Comparison of ENCODE assay signal across 11 mouse cellular contexts in the genomic region with DNA sequence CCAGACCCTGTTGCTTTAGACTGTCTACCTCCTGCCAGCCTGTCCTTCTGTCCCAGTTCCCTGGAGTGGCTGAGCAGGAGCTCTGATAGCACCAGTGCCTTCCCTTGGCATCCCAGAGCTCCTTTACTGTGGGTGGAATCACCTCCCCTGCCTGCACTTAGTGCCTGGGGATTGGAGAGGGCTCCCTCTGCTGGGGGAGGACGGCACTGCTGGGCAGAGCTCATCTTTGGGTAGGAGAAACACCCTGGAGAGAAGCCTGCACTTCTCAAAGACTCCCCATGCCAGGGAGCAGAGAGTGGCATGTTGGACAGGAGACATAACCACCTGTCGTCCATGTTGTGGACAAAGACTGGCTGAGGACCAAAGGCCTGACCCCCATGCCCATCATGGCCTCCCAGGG. TPM values are rescaled to one million over a fixed set of nuclear protein-coding genes. Genes with fewer than 3 reads are reported as not detected.
DNase-seq lines count a peak whose midpoint lies in the region; ATAC-seq and TF ChIP-seq lines count a peak whose summit lies in the region.
"Not testable (repeated sequence)": the region's sequence is repeated elsewhere in the genome, so short reads cannot be mapped to it uniquely, and the experiment has no call there.
"Had no signal": no experiment of that assay in that cellular context is flagged by ENCODE, and none has a peak within 500 bp of the region (broad histone marks: within the 10 kb centered on the region; RNA-seq: fewer than 3 reads in every experiment).

No protein-coding gene starts in this region.

- TF ChIP-seq CTCF in bone marrow, adult 2 months (IDR thresholded peaks at IDR 0.05; ENCODE audit: control insufficient read depth, insufficient read depth, low read length): peak; percentile 17; the same call in 1 of the 2 replicates
- peak; percentile 67 for TF ChIP-seq CTCF in liver, embryonic 14.5 days (IDR thresholded peaks at IDR 0.05; ENCODE audit: low read depth)

- not testable (repeated sequence) for H3K36me3 ChIP-seq in liver, embryonic 14.5 days (replicated peaks; ENCODE audit: control insufficient read depth, insufficient read depth, low read depth)

- not testable (repeated sequence) for H3K4me3 ChIP-seq in bone marrow, adult 2 months (replicated peaks; ENCODE audit: control insufficient read depth, low read depth, low read length); liver, embryonic 14.5 days (ENCODE audit: insufficient read depth in 1 of 2, low read depth in 2 of 2, low read length in 2 of 2)

- TF ChIP-seq POLR2A in bone marrow, adult 2 months (IDR thresholded peaks at IDR 0.05; ENCODE audit: borderline replicate concordance, control insufficient read depth, low read depth, low read length): not testable (repeated sequence)

- not testable (repeated sequence) for ATAC-seq in liver, embryonic 14.5 days (ENCODE audit: insufficient read depth)

- peak; percentile 4 to 59 for DNase-seq in frontal cortex, adult 2 months (ENCODE audit: extremely low spot score in 1 of 2, low spot score in 1 of 2)
- peak; percentile 13 to 64 for DNase-seq in heart, postnatal 36 days
- DNase-seq in layer of hippocampus, adult 11-12 months (ENCODE audit: low spot score): peak; percentile 47
- DNase-seq in liver, embryonic 14.5 days (ENCODE audit: low read depth in 3 of 3, low spot score in 3 of 3): not testable (repeated sequence)
- peak; percentile 68 for DNase-seq in ovary, postnatal 14 days (ENCODE audit: low spot score)
- DNase-seq in testis, postnatal 10 days (ENCODE audit: low spot score): peak; percentile 86

- H3K9me3 ChIP-seq in liver, embryonic 14.5 days (ENCODE audit: control insufficient read depth, low read length): not testable (repeated sequence)

- H3K9ac ChIP-seq in liver, embryonic 14.5 days (replicated peaks): not testable (repeated sequence)

- intact Hi-C loops in heart, postnatal 36 days (cut with DNase I): not testable (repeated sequence)

- H3K27me3 ChIP-seq in liver, embryonic 14.5 days (ENCODE audit: control insufficient read depth, insufficient read depth, low read length): not testable (repeated sequence)

- not testable (repeated sequence) for H3K27ac ChIP-seq in bone marrow, adult 2 months (ENCODE audit: control insufficient read depth, insufficient read depth, low read depth, low read length, poor library complexity); liver, embryonic 14.5 days

- not testable (repeated sequence) for H3K4me2 ChIP-seq in liver, embryonic 14.5 days (ENCODE audit: low read depth)

- not testable (repeated sequence) for TF ChIP-seq EP300 in liver, embryonic 14.5 days (IDR thresholded peaks at IDR 0.05; ENCODE audit: low read depth)

- not testable (repeated sequence) for H3K4me1 ChIP-seq in bone marrow, adult 2 months (ENCODE audit: control insufficient read depth, insufficient read depth, low read length); liver, embryonic 14.5 days (replicated peaks; ENCODE audit: control insufficient read depth in 2 of 2, insufficient read depth in 2 of 2, low read length in 1 of 2)

- WGBS in bone marrow, adult 2 months: 18% methylated on average over 2 of the region's 2 CpGs
- WGBS in liver, embryonic 14.5 days (ENCODE audit: insufficient replicate concordance): 10% methylated on average over 2 of the region's 2 CpGs

RNA-seq across cellular contexts. Expression of a gene that starts 1.8 kb away (rescaled TPM):
- not detected in 2 replicates for polyA plus RNA-seq in bone marrow, adult 2 months (2011; ENCODE audit: insufficient read depth, insufficient read length, low replicate concordance, missing spikeins)
- polyA plus RNA-seq in frontal cortex, adult 2 months (2012; rRNA removed): not detected in 2 replicates
- total RNA-seq in heart, postnatal 36 days (2021): not detected
- polyA plus RNA-seq in liver, embryonic 14.5 days (2012; rRNA removed): not detected in 2 replicates
- polyA plus RNA-seq in liver, embryonic 14.5 days (2014; fragmentation: Nextera tagmentation; extraction: Ambion mirVana): not detected in 2 replicates
- polyA plus RNA-seq: forebrain, embryonic 12.5 days; heart, postnatal 0 days; neural tube, embryonic 14.5 days; thymus, postnatal 0 days had no signal

RNA-seq across cellular contexts. Expression of a gene that starts 14.8 kb away (rescaled TPM):
- not detected in 2 replicates for polyA plus RNA-seq in bone marrow, adult 2 months (2011; ENCODE audit: insufficient read depth, insufficient read length, low replicate concordance, missing spikeins)
- not detected in 2 replicates for polyA plus RNA-seq in frontal cortex, adult 2 months (2012; rRNA removed)
- total RNA-seq in heart, postnatal 36 days (2021): not detected
- polyA plus RNA-seq in liver, embryonic 14.5 days (2012; rRNA removed): not detected in 2 replicates
- polyA plus RNA-seq in liver, embryonic 14.5 days (2014; fragmentation: Nextera tagmentation; extraction: Ambion mirVana): not detected in 2 replicates
- polyA plus RNA-seq: forebrain, embryonic 12.5 days; heart, postnatal 0 days; neural tube, embryonic 14.5 days; thymus, postnatal 0 days had no signal

RNA-seq across cellular contexts. Expression of a gene that starts 16.5 kb away (rescaled TPM):
- polyA plus RNA-seq in bone marrow, adult 2 months (2011; ENCODE audit: insufficient read depth, insufficient read length, low replicate concordance, missing spikeins): not detected in 2 replicates
- not detected in 2 replicates for polyA plus RNA-seq in frontal cortex, adult 2 months (2012; rRNA removed)
- not detected for total RNA-seq in heart, postnatal 36 days (2021)
- not detected in 2 replicates for polyA plus RNA-seq in liver, embryonic 14.5 days (2012; rRNA removed)
- polyA plus RNA-seq in liver, embryonic 14.5 days (2014; fragmentation: Nextera tagmentation; extraction: Ambion mirVana): not detected in 2 replicates
- polyA plus RNA-seq: forebrain, embryonic 12.5 days; heart, postnatal 0 days; neural tube, embryonic 14.5 days; thymus, postnatal 0 days had no signal

RNA-seq across cellular contexts. Expression of a gene that starts 27.4 kb away (rescaled TPM):
- polyA plus RNA-seq in bone marrow, adult 2 months (2011; ENCODE audit: insufficient read depth, insufficient read length, low replicate concordance, missing spikeins): not detected in 2 replicates
- not detected in 2 replicates for polyA plus RNA-seq in frontal cortex, adult 2 months (2012; rRNA removed)
- total RNA-seq in heart, postnatal 36 days (2021): not detected
- polyA plus RNA-seq in liver, embryonic 14.5 days (2012; rRNA removed): not detected in 2 replicates
- not detected in 2 replicates for polyA plus RNA-seq in liver, embryonic 14.5 days (2014; fragmentation: Nextera tagmentation; extraction: Ambion mirVana)
- polyA plus RNA-seq: forebrain, embryonic 12.5 days; heart, postnatal 0 days; neural tube, embryonic 14.5 days; thymus, postnatal 0 days had no signal

RNA-seq across cellular contexts. Expression of a gene that starts 28.5 kb away (rescaled TPM):
- not detected in 2 replicates for polyA plus RNA-seq in bone marrow, adult 2 months (2011; ENCODE audit: insufficient read depth, insufficient read length, low replicate concordance, missing spikeins)
- not detected in 2 replicates for polyA plus RNA-seq in frontal cortex, adult 2 months (2012; rRNA removed)
- not detected for total RNA-seq in heart, postnatal 36 days (2021)
- polyA plus RNA-seq in liver, embryonic 14.5 days (2012; rRNA removed): 0.07 and 0.12 TPM in 2 replicates
- not detected in 2 replicates for polyA plus RNA-seq in liver, embryonic 14.5 days (2014; fragmentation: Nextera tagmentation; extraction: Ambion mirVana)
- polyA plus RNA-seq: forebrain, embryonic 12.5 days; heart, postnatal 0 days; neural tube, embryonic 14.5 days; thymus, postnatal 0 days had no signal
